Mouse (Mus musculus) CD8-positive naive resting alpha-beta T cell, adult 57 days (primary cell): ENCODE measurements around the gene Col5a2. TPM values are rescaled to one million over a fixed set of nuclear protein-coding genes. Genes with fewer than 3 reads are reported as not detected.

Experiments
- total RNA-seq: library from RNA; stranded (reverse); gene quantifications from one replicate; pipeline ENCODE4 v1.2.4, GENCODE M21; 2023

Col5a2 gene
- total RNA-seq, result not detected

DNA sequence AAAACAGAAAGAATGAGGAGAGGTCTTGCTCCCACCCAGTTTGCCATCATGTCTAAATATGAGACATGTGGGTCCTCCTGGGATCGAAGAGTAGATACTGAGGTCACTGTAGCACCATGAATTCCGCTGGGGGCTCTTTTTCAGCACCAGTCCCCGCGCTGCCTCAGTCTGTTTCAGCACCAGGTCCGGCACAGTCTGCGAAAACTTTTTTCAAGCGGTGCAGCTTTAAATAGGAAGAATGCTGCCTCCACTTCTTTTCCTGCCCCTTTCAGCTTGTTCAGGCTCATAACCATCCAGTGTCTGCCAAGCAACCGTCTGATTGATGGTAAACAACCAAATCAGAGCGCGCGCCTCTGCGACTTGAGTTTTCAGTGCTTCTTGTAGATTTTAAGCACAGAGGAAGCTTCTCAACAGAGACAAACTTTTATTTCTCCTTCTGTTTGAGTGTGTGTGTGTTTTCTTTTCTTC, at the start of gene Col5a2:
Gene Col5a2, minus strand, starts transcription at position 418 of the 468 bp plus-strand sequence.

Other genes starting within 250 kb of the Col5a2 start
- 0.86 TPM for gene Col3a1, start 191.7 kb downstream of the Col5a2 start, total RNA-seq